Mouse (Mus musculus): ENCODE results near the gene Igfbp6. TPM values are rescaled to one million over a fixed set of nuclear protein-coding genes. Genes with fewer than 3 reads are reported as not detected.
A peak's percentile ranks its signal among the peaks of the same experiment; 100 is the strongest.

Igfbp6 gene
- 10 to 100 TPM; 42.4 to 49.5 (median 45.5) TPM for total RNA-seq (2022)

- no peak for DNase-seq (ENCODE audit: low spot score in 2 of 2)
Measured at GRCm38 (mm10) chr15:102144274-102144711, at the start of gene Igfbp6. Gene Igfbp6, plus strand, starts transcription at chr15:102144362.

DNA sequence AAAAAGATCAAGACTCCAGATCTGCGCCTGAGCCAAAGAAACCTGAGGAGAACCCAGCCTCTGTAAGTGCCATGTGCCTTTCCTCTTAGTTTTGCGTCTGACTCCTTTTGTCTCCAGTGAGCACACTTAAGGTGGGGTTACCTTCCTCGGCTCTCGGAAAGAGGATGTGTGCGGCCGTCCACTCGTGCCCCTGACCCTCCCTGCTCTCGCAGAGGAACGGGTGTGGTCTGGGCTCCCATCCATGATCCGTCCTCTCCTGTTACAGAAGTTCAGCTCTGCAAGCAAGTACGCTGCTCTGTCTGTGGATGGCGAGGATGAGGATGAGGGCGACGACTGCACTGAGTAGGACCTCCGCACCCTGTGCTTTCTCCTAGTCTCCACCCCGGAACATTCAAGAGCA lies 49.2 kb upstream of the Igfbp6 start:
- DNase-seq (ENCODE audit: low spot score in 2 of 2), result no peak

GRCm38 (mm10) chr15:102097147-102097915 lies 46.8 kb upstream of the Igfbp6 start:
- no peak for DNase-seq (ENCODE audit: low spot score in 2 of 2)

DNA sequence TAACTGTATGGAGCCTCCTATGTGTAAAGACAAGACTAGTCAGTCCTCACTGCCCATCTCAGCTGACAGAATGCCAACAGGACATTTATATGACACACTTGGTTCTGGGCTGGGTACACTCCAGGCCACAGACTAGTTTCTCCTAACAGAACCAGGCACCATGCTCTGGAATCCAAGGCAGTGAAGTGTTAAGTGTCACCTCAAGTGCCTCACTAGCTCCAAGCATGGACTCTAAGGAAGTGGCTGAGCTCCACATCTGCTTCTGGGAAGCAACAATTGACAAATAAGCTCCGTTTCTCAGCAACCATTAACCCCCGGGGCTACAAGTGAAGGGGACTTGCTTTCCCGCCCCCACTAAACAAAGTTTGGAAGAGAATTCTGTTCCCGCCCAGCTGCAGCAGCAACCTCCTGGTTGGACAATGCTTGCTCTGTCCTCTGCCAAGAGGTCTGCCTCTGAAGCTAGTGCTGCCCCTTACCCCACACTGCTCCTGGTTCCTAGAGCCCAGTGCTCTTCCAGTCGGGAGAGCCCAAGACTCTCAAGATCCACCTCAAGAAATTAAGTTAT lies 46.1 kb upstream of the Igfbp6 start:
- DNase-seq (ENCODE audit: low spot score in 2 of 2), result no peak

GRCm38 (mm10) chr15:102099260-102099659 lies 44.9 kb upstream of the Igfbp6 start:
- no peak for DNase-seq (ENCODE audit: low spot score in 2 of 2)

GRCm38 (mm10) chr15:102099771-102100160 lies 44.4 kb upstream of the Igfbp6 start:
- DNase-seq (ENCODE audit: low spot score in 2 of 2), result no peak

DNA sequence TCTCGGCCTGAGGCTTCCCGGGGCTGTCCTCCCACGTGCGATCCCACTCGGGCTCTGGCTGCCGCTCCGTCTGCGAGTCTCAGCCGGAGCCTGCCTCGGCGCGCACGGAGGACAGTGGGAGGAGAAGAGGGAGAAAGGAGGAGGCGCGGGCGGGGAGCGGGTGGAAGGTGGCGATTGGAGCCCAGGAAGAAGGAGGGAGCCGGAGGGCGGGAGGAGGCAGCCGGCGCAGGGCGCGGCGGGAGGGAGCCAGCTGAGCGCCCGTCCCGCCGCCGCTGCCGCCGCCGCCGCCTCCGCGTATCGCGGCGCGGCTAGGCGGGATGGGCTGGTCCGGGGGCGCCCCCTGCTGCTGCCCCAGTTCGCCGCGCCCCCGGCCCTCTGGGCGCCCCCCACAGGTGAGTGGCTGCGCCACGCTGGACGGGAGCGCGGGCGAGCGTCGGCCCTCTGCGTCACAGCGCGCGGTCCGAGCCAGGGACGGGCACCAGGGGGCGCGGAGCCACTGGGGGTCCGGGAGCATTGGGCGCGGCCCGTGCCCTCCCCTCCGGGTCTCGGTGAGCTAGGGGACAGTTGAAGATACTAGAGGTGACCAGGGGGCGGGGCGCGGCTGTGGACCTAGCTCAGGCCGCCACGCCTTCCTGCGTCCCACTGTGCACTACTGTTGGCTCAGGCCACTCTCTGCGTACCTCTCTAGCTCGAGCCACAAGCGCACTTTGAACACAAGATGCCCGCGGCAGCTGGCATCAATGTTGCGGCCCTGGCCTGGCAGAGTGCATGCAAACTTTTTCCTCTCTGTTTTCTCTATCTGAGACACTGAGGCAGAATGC lies 43.8 kb upstream of the Igfbp6 start, which contains the start of gene Tns2:
Tns2 (plus strand) TSS at position 253 of the 821 bp plus-strand sequence.
- peak; percentile 69 to 73 for DNase-seq (ENCODE audit: low spot score in 2 of 2)

- DNase-seq (ENCODE audit: low spot score in 2 of 2), result no peak
Measured at GRCm38 (mm10) chr15:102100996-102101671, 43.0 kb upstream of the Igfbp6 start.

DNA sequence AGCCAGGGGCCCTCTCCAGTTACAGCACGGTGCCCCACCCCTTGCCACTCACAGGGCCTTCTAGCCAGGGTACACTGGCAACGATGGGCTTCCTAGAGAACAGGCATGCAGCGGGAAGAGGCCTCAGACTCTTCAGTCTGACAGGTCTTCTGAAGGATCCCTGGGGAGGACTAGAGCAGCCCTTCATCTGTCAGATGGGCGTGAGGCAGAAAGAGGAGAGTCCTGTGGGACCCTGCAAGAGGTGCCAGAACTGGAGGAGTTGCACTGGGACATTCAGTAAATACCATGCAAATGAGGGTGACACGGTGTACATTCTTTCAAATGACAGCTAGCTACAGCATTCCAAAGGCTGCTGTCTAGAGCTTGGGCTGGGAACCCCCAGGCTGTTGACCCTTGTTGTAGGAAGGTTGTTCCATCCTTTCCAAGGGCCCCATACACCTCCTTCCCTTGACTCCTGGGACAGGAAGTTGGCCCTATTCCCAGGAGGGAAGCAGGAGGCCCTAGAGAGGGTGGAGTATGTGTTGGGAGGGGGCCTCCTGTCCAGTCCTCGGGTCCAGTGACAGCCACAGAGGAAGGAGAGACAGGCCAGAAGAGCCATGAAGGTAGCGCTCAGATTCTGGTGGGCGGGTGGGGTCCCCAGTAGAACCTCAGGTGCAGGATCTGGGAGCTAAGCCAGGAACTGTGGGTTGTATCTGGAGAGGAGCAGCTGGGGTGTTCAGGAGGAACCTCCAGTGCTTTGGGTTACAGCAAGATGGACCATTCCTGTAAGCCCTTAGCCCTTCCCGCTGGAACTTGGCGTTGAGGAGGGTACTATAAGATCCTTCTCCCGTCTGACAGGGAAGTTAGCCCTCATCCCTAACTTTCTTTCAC lies 42.3 kb upstream of the Igfbp6 start:
- DNase-seq (ENCODE audit: low spot score in 2 of 2), result no peak

- no peak for DNase-seq (ENCODE audit: low spot score in 2 of 2)
Measured at GRCm38 (mm10) chr15:102102548-102103121, 41.5 kb upstream of the Igfbp6 start.

DNA sequence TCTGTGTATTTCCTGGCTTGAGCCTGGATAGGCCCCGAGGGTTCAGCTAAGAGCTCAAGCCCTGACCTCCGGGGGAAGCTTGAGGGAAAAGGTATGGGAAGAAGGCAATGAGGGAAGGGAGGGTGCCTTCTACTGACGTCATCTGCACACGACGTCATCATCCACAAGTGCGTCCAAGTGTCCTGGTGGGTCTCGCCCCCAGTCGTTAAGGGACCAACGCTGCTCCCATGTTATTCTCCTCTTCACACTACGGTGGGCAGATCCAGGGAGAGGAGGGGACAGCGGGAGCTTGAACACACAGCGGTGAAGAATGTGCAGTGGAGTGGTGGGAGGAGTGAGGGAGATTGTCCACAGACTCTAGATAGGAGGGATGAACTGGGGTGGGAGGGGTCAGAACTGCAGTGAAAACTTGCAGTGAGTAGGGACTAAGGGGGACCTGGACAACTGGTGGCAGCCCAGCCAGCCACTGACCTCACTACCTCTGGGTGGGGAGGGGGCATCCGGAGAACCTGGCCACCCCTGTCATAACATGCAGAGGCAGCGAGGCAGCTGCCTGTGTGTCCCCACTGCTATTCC lies 40.7 kb upstream of the Igfbp6 start:
- no peak for DNase-seq (ENCODE audit: low spot score in 2 of 2)

- no peak for DNase-seq (ENCODE audit: low spot score in 2 of 2)
Measured at GRCm38 (mm10) chr15:102103947-102104555, 40.1 kb upstream of the Igfbp6 start.

DNA sequence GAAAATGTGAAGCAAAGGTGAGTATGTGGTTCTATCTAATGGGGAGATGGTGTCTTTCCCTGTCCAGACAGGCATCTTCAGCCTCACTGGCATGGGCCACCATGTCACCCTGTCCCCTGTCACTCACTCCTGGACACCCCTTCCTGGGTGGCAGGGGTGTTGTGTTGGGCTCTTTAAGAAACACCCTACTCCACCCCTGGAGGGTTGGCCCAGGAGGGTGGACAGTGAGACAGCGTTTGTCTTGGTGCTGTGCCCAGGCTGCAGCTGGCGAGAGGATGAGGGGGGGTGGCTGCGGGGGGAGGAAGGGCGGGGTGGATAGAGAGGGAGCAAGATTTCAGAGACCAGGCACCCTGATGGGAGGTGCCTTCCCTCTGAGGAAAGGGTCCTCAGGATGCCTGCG lies 38.8 kb upstream of the Igfbp6 start:
- no peak for DNase-seq (ENCODE audit: low spot score in 2 of 2)

DNA sequence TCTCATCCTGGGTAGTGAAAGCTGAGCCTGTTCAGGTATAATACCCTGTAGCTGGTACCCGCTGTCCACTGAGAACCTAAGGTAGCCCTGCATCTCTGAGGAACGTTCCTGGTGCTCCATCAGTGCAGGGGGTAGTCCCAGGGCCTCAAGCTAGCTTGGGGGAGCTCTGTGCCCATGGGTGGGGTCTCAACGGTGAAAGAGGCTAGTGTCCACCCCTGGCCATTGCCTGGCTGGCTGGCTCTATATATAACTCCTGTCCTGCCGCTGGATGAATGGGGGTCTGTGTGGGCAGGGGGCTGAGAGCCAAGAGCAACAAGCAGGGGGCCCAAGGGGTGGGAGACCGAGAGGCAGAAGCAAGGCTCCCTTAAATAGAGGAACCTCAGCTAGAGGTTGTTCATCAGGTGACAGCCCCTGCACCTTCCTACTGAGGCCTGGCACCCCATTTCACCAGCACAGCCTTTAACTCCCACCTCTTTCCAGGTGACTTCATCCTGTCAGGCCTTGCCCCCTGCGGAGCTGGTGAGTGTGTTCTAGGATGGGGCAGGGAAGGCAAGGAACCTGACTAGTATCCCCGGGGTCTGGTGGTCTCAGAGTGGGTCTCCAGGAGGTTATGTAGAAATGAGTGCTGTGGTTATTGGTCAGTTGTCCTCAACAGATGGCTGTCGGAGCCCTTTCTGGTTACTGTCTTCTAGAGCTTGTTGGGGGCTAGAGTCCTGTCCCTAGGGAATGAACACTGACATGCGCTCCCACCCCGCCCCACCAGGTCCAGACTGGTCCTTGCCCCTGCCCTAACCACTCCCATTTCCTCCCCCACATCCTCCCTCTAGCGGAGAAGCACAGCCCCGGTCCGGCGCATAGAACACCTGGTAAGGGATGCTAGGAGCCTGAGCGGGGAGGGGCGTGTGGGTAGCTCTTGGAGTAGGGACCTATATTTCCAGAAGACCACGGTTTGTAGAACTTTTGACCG lies 38.1 kb upstream of the Igfbp6 start:
- DNase-seq (ENCODE audit: low spot score in 2 of 2), result no peak

DNA sequence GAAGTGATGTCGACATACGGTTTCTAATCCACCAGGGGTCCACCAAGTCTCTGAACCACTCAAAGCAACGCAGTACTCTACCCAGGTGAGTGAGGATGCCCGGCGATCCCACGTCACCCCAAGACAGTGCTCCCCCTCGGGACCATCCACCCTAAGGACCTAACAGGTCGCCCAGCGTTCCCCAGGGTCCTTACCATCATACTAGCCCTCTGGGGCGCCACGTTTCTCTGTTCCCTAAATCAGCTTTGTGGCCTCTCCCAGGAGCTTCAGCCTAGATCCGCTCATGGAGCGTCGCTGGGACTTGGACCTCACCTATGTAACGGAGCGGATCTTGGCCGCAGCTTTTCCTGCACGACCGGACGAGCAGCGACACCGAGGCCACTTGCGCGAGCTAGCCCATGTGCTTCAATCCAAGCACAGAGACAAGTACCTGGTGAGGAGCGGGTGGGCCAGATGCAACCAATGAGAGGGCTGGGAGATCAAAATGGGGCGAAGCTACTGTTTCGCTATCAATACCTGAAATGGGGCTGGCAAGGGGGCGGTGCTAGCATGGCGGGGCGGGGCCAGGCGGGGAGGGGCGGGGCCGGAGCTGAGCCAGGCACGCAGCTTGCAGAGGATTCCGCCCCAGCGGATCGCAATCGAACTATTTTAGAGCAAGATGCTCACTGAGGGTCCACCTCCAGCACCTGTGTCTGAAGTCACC lies 37.3 kb upstream of the Igfbp6 start:
- DNase-seq (ENCODE audit: low spot score in 2 of 2), result no peak

DNA sequence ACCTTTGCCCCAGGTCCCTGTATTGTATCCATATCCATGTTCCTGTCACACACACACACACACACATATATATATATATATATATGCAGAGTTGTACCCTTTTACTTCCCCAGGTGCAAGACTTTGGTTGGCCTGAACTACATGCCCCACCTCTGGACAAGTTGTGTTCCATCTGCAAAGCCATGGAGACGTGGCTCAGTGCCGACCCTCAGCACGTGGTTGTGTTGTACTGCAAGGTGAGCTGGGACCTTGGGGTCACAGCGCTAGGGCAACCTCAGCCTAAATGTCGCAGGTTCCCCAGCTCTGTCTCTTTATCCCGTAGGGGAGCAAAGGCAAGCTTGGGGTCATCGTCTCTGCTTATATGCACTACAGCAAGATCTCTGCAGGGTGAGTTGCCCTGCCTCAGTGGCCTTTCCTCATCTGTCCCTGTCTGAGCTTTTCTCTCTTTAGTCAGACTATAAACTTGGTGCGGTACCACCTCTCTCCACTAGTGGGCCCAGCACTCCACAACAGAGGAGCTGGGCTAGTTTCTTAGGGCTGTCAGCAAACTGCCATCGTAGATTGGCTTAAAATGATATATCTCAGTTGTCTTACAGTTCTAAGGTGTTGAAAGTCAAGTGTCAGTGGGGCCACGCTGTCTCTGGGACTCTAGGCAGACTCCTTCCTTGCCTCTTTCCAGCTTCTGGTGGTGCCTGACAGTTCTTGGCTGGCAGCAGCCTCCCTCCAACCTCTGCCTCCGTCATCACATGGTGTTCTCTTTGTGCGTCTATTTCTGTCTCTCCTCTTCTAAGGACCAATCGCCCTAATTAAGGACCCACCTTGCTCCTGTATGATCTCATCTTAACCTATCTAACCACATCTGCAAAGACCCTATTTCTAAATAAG lies 36.2 kb upstream of the Igfbp6 start:
- no peak for DNase-seq (ENCODE audit: low spot score in 2 of 2)

Measured in left cerebral cortex, adult 8-10 months (tissue).